Mouse (Mus musculus): ENCODE measurements around the gene Herc2. TPM values are rescaled to one million over a fixed set of nuclear protein-coding genes. Genes with fewer than 3 reads are reported as not detected.
"Not testable (repeated sequence)": the region's sequence is repeated elsewhere in the genome, so short reads cannot be mapped to it uniquely, and the experiment has no call there.

The Herc2 gene
- total RNA-seq (2014; rRNA removed; ENCODE audit: low replicate concordance) (21.6 and 37.1 TPM in 2 replicates), polyA plus RNA-seq (2015; fragmentation: Nextera tagmentation; extraction: Ambion mirVana) (11.0 and 13.0 TPM in 2 replicates)

DNA sequence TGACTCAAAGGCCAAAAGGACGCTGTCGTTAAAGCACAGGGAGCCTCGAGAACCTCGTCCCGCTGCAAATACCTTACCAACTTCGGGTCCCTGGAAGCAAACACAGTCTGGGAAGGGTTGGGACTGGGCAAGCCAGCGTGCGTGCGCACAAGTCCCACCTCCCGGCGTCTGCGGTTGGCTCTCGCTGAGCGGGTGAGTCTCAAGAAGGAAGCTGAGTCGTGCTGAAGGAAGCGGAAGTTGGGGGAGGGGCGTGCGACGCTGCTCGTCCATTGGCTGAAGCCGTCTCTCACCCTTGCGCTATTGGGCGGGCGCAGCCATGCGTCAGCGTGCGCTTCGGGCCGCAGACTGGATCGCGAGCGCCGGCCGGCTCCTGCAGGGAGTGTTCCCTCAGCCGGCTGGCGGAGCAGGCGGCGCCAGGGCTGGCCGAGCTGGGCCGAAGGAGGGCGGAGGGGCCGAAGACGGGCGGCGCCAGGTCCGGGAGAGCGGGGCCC is at the start of gene Herc2:
Gene Herc2 (plus strand): TSS at position 366 of the 491 bp plus-strand sequence.
- WGBS = under 1% methylated on average over 47 of the region's 47 CpGs
- ATAC-seq (ENCODE audit: insufficient read depth, low read depth) = peak; percentile 99
- H3K9ac ChIP-seq (replicated peaks; ENCODE audit: low read depth, low read length) = peak within 1 kb of the TSS; percentile 75
- no peaks in the 10 kb centered on the region for H3K9me3 ChIP-seq (replicated peaks; ENCODE audit: control insufficient read depth, low read length)
- peak within 1 kb of the TSS; percentile 80 for H3K4me2 ChIP-seq (ENCODE audit: low read depth, low read length)
- peak; percentile 99 for DNase-seq (ENCODE audit: low spot score)
- peak within 1 kb of the TSS; percentile 89 for H3K27ac ChIP-seq (ENCODE audit: low read depth)
- H3K27me3 ChIP-seq (ENCODE audit: control insufficient read depth, insufficient read depth, low read length) = no peaks in the 10 kb centered on the region
- 0 out of 2 replicates have a peak, but pooled peaks cover 4% of the 10 kb centered on the region for H3K36me3 ChIP-seq (replicated peaks; ENCODE audit: control insufficient read depth, insufficient read depth, low read length)
- no peak for TF ChIP-seq CTCF (IDR thresholded peaks at IDR 0.05; ENCODE audit: low read depth)
- 0 out of 2 replicates have a peak, but pooled peaks have one; percentile 35 for TF ChIP-seq EP300 (IDR thresholded peaks at IDR 0.05; ENCODE audit: low read depth)
- H3K4me3 ChIP-seq (ENCODE audit: low read depth, low read length) = peak within 1 kb of the TSS; percentile 71
- peaks cover 5% of the 10 kb centered on the region; the same call in 1 of the 2 replicates for H3K4me1 ChIP-seq (ENCODE audit: control insufficient read depth, insufficient read depth)

DNA sequence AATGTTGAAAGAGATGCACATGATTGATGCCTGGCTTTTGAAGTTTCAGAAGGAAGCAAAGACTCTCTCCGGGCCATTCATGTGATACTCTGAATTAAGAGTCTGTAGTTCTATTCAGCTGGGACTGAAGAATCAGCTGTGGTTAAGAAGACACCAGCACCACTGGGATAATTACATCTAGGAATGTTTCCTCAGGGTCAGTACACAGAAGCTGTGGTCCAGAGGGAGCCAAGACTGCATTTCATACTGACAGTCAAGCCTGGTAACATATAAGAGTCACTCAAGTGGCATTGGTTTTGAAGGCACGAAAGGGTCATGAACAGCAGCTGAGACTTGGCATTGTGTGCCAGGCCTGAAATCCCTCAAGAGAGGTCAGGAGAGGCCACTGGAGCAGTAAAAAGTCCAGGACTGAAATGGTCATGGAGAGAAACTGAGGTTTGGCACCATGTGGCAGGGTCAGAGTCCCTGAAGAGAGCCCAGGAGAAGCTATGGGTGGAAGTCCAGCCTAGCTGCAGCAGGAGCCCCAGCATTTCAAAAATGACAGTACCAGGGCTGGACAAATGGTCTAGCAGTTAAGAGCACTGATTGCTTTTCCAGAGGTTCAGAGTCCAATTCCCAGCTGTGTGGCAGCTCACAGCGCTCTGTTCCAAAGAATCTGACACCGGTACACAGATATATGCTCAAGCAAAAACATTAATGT is 39.5 kb upstream of the Herc2 start:
- TF ChIP-seq CTCF (IDR thresholded peaks at IDR 0.05; ENCODE audit: low read depth) = no peak
- TF ChIP-seq EP300 (IDR thresholded peaks at IDR 0.05; ENCODE audit: low read depth) = no peak
- ATAC-seq (ENCODE audit: insufficient read depth, low read depth) (no peak), DNase-seq (ENCODE audit: low spot score) (no peak)
- 74% methylated on average over 4 of the region's 4 CpGs for WGBS
- Histone ChIP-seq H3K9ac (replicated peaks; ENCODE audit: low read depth, low read length) (no peak overlapping the region), H3K4me3 (ENCODE audit: low read depth, low read length) (no peak overlapping the region), H3K4me1 (ENCODE audit: control insufficient read depth, insufficient read depth) (no peaks in the 10 kb centered on the region), H3K27ac (ENCODE audit: low read depth) (no peak overlapping the region), H3K36me3 (replicated peaks; ENCODE audit: control insufficient read depth, insufficient read depth, low read length) (no peaks in the 10 kb centered on the region), H3K9me3 (replicated peaks; ENCODE audit: control insufficient read depth, low read length) (no peaks in the 10 kb centered on the region), H3K27me3 (ENCODE audit: control insufficient read depth, insufficient read depth, low read length) (no peaks in the 10 kb centered on the region), H3K4me2 (ENCODE audit: low read depth, low read length) (no peak overlapping the region)

DNA sequence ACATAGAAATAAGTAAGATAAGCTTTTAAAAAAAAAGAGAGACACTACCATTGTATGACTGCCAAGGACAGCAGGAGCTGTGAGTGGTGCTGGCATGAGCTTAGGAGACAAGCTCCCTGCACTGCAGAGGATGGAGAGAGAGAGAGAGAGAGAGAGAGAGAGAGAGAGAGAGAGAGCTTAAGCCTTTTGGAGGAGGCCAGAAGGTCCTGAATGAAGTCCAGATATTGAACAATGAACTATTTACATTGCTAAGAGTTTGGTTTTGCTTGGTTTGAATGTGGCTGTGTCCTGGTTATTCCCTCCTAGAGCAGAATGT is 39.0 kb upstream of the Herc2 start:
- Histone ChIP-seq H3K4me2 (ENCODE audit: low read depth, low read length) (no peak overlapping the region), H3K36me3 (replicated peaks; ENCODE audit: control insufficient read depth, insufficient read depth, low read length) (no peaks in the 10 kb centered on the region), H3K4me3 (ENCODE audit: low read depth, low read length) (no peak overlapping the region), H3K27ac (ENCODE audit: low read depth) (no peak overlapping the region), H3K4me1 (ENCODE audit: control insufficient read depth, insufficient read depth) (no peaks in the 10 kb centered on the region), H3K27me3 (ENCODE audit: control insufficient read depth, insufficient read depth, low read length) (no peaks in the 10 kb centered on the region), H3K9me3 (replicated peaks; ENCODE audit: control insufficient read depth, low read length) (no peaks in the 10 kb centered on the region), H3K9ac (replicated peaks; ENCODE audit: low read depth, low read length) (no peak overlapping the region)
- ATAC-seq (ENCODE audit: insufficient read depth, low read depth) (no peak), DNase-seq (ENCODE audit: low spot score) (no peak)
- TF ChIP-seq CTCF (IDR thresholded peaks at IDR 0.05; ENCODE audit: low read depth) (no peak), EP300 (IDR thresholded peaks at IDR 0.05; ENCODE audit: low read depth) (no peak)

DNA sequence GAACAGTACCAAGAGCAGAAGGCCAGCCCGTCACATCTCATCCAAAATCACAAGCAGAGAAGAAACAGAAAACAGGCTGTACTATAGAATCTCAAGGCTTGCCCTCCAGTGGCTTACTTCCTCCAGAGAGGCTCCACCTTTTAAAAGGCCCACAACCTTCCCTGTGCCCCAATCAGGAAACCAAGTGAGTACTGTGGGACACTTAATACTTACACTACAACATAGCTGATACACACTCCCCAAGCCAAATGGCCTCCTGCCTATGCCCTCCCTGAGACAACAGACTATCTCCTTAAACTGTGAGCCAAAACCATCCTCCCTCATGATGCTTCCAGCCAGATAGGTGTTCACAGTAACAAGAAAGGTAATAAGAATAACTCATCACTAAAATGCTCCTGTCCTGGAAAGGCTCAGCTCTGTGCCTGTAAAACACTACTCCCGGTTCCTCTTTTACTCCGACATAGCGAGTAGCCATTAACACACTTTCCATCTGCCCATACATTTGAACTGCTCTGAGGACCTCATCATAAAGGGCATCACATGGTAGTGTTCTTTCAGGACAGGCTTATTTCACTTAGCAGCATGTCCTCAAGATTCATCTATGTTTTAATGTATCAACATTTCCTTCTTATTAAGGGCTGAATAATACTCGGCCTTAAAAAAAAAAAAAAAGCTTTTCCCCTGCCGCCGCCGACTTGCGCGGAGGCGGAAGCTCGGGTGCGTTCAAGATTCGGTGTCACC is 36.6 kb upstream of the Herc2 start:
- H3K4me1 ChIP-seq (ENCODE audit: control insufficient read depth, insufficient read depth) = no peaks in the 10 kb centered on the region
- no peak for ATAC-seq (ENCODE audit: insufficient read depth, low read depth)
- 94% methylated on average over 14 of the region's 14 CpGs for WGBS

DNA sequence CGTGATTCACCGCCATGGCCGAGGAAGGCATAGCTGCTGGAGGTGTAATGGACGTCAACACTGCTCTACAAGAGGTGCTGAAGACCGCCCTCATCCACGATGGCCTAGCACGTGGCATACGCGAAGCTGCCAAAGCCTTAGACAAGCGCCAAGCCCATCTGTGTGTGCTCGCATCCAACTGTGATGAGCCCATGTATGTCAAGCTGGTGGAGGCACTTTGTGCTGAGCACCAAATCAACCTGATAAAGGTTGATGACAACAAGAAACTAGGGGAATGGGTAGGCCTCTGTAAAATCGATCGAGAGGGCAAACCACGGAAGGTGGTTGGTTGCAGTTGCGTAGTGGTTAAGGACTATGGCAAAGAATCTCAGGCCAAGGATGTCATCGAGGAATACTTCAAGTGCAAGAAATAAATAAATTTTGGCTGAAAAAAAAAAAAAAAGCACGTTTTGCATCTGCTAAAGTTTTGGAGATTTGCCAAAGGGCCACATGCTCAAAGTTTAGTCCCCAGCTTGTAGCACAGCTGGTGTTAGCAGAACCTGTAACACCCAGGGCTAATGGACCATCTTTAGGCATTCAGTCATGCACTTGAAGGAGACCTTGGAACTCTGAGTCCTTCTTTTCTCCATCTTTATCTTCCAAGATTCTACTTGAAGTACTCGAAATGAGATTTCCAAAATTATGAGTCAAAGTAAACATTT is 35.8 kb upstream of the Herc2 start:
- not testable (repeated sequence) for H3K4me3 ChIP-seq (ENCODE audit: low read depth, low read length); H3K4me2 ChIP-seq (ENCODE audit: low read depth, low read length); H3K9me3 ChIP-seq (replicated peaks; ENCODE audit: control insufficient read depth, low read length); H3K36me3 ChIP-seq (replicated peaks; ENCODE audit: control insufficient read depth, insufficient read depth, low read length); H3K9ac ChIP-seq (replicated peaks; ENCODE audit: low read depth, low read length); DNase-seq (ENCODE audit: low spot score); H3K27me3 ChIP-seq (ENCODE audit: control insufficient read depth, insufficient read depth, low read length); H3K27ac ChIP-seq (ENCODE audit: low read depth); H3K4me1 ChIP-seq (ENCODE audit: control insufficient read depth, insufficient read depth); ATAC-seq (ENCODE audit: insufficient read depth, low read depth)
- WGBS = 79% methylated on average over 6 of the region's 18 CpGs

More for the DNA sequence above, 36.6 kb upstream of the Herc2 start:
- Histone ChIP-seq H3K4me2 (ENCODE audit: low read depth, low read length) (no peak overlapping the region), H3K9me3 (replicated peaks; ENCODE audit: control insufficient read depth, low read length) (no peaks in the 10 kb centered on the region), H3K4me3 (ENCODE audit: low read depth, low read length) (no peak overlapping the region), H3K36me3 (replicated peaks; ENCODE audit: control insufficient read depth, insufficient read depth, low read length) (no peaks in the 10 kb centered on the region), H3K9ac (replicated peaks; ENCODE audit: low read depth, low read length) (no peak overlapping the region), H3K27ac (ENCODE audit: low read depth) (no peak overlapping the region), H3K27me3 (ENCODE audit: control insufficient read depth, insufficient read depth, low read length) (no peaks in the 10 kb centered on the region)
- TF ChIP-seq EP300 (IDR thresholded peaks at IDR 0.05; ENCODE audit: low read depth) (no peak), CTCF (IDR thresholded peaks at IDR 0.05; ENCODE audit: low read depth) (no peak)
- no peak for DNase-seq (ENCODE audit: low spot score)

All from heart, postnatal 0 days (tissue).